Mouse (Mus musculus): ENCODE measurements around the gene Amacr.

- TF ChIP-seq CTCF (IDR thresholded peaks at IDR 0.05; ENCODE audit: borderline replicate concordance, extremely low read depth, insufficient read depth, insufficient read length), result no peak
- no peak for TF ChIP-seq POLR2A (IDR thresholded peaks at IDR 0.05; ENCODE audit: borderline replicate concordance, extremely low read depth, insufficient read depth, insufficient read length, poor library complexity, severe bottlenecking)
These were observed 24.9 kb upstream of the Amacr start for GRCm38 (mm10) chr15:10956706-10957105.
